Mouse (Mus musculus) heart, embryonic 13.5 days (tissue): Measurements from ENCODE around the gene Cryl1. TPM values are rescaled to one million over a fixed set of nuclear protein-coding genes. Genes with fewer than 3 reads are reported as not detected.

Experiments
- ATAC-seq: fragments of 200-750 bp; cut with Nextera tagmentation; 2 replicates; pipeline ENCODE4 v1.8.0; 2017; ENCODE audit warnings: moderate TSS enrichment; ENCODE audit not compliant: insufficient number of reproducible peaks, low FRiP score, low TSS enrichment; ENCODE audit errors: extremely low read depth
- H3K27ac ChIP-seq: fragments of 300-500 bp; sonication (generic); replicated peaks from 2 replicates; pipeline ENCODE4 v1.5.1; 2015; ENCODE audit warnings: moderate library complexity, mild to moderate bottlenecking, inconsistent platforms
- H3K27me3 ChIP-seq: fragments of 300-500 bp; sonication (generic); replicated peaks from 2 replicates; pipeline ENCODE4 v1.6.1; 2015; ENCODE audit warnings: mild to moderate bottlenecking, inconsistent platforms
- H3K36me3 ChIP-seq: fragments of 300-500 bp; sonication (generic); 2 replicates; pipeline ENCODE4 v1.6.1; 2015; ENCODE audit warnings: mild to moderate bottlenecking, inconsistent platforms
- H3K4me1 ChIP-seq: fragments of 300-500 bp; sonication (generic); 2 replicates; pipeline ENCODE4 v1.6.1; 2015; ENCODE audit warnings: inconsistent platforms
- H3K4me2 ChIP-seq: fragments of 300-500 bp; sonication (generic); 2 replicates; pipeline ENCODE4 v1.6.1; 2015; ENCODE audit warnings: inconsistent platforms, mild to moderate bottlenecking, moderate library complexity
- H3K4me3 ChIP-seq: fragments of 300-500 bp; sonication (generic); 2 replicates; pipeline ENCODE4 v1.5.1; 2015; ENCODE audit warnings: moderate library complexity, mild to moderate bottlenecking, inconsistent platforms
- H3K9ac ChIP-seq: fragments of 300-500 bp; sonication (generic); 2 replicates; pipeline ENCODE4 v1.6.1; 2015; ENCODE audit warnings: inconsistent platforms, mild to moderate bottlenecking, moderate library complexity
- H3K9me3 ChIP-seq: fragments of 300-500 bp; sonication (generic); 2 replicates; pipeline ENCODE4 v1.6.1; 2016; ENCODE audit warnings: inconsistent platforms
- WGBS: fragments of 180-500 bp; shearing (Covaris S2); methylation state at CpG from one replicate; pipeline ENCODE4 v1.1.7; 2015; ENCODE audit warnings: mixed read lengths; 5-methylcytosine and 5-hydroxymethylcytosine counted together
- polyA plus RNA-seq: library from polyadenylated mRNA; unstranded; fragments of >200 nt; fragmentation: Nextera tagmentation; extraction: Ambion mirVana; gene quantifications from 2 replicates; pipeline ENCODE4 v1.2.1, GENCODE M21; 2015

Gene Cryl1
- polyA plus RNA-seq, 1 experiment from 2014 or later: 15.6 TPM

- Histone ChIP-seq H3K9ac (no peak overlapping the region), H3K27ac (no peak overlapping the region), H3K4me2 (no peak overlapping the region), H3K27me3 (no peaks in the 10 kb centered on the region), H3K9me3 (no peaks in the 10 kb centered on the region), H3K4me3 (no peak overlapping the region), H3K36me3 (no peaks in the 10 kb centered on the region), H3K4me1 (no peaks in the 10 kb centered on the region)
- no peak for ATAC-seq
- 43% methylated on average over 8 of the region's 8 CpGs for WGBS
These were observed 25.8 kb downstream of the Cryl1 start for GRCm38 (mm10) chr14:57372348-57373102.

DNA sequence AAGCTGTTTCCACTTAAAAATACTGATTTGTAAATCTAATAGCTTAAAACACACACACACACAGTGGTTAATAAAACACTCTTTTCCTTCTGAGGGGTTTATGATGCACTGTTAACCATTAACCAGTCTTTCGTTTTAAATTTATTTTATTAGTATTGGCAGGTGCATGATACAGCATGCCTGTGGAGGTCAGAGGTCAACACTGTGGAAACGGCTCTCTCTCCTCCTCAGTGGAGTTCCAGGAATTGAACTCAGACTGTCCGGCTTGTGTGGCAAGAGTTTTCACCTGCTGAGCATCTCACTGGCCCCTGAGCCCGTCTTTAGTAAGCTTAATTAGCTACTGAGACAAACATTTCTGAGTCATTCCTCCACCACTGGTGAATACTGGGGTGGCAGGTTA lies 31.0 kb downstream of the Cryl1 start:
- Histone ChIP-seq H3K27me3 (peaks cover 10% of the 10 kb centered on the region), H3K36me3 (no peaks in the 10 kb centered on the region), H3K4me1 (no peaks in the 10 kb centered on the region), H3K27ac (no peak overlapping the region), H3K4me2 (no peak overlapping the region), H3K4me3 (no peak overlapping the region), H3K9me3 (no peaks in the 10 kb centered on the region), H3K9ac (no peak overlapping the region)
- no peak for ATAC-seq
- 62% methylated on average over 4 of the region's 4 CpGs for WGBS

GRCm38 (mm10) chr14:57366724-57367123 lies 31.6 kb downstream of the Cryl1 start:
- H3K9me3 ChIP-seq: no peaks in the 10 kb centered on the region
- peaks cover 16% of the 10 kb centered on the region for H3K27me3 ChIP-seq
- H3K4me1 ChIP-seq: no peaks in the 10 kb centered on the region
- ATAC-seq: no peak
- WGBS: 53% methylated on average over 5 of the region's 5 CpGs
- no peak overlapping the region for H3K27ac ChIP-seq
- no peaks in the 10 kb centered on the region for H3K36me3 ChIP-seq
- no peak overlapping the region for H3K4me3 ChIP-seq
- H3K9ac ChIP-seq: no peak overlapping the region
- H3K4me2 ChIP-seq: no peak overlapping the region

DNA sequence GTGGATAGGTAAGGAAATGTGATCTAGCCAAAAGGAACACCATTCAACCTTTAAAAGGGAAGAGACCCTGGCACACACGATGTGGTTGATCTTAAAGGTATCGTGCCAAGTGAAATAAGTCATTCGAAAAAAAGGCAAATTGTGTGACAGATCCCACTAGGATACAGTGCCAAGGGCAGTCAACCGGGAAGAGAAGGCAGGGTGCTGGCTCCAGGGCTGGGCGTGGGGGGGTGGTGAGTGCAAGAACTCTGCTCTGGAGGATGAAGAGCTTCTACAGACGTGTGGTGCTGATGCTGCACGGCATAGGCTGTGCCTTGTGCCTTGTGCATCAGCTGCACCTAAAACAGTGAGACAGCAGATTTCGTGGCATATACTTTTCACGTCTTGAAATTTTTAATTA lies 33.0 kb downstream of the Cryl1 start:
- no peak overlapping the region for H3K4me2 ChIP-seq
- WGBS: 75% methylated on average over 9 of the region's 9 CpGs
- no peaks in the 10 kb centered on the region for H3K9me3 ChIP-seq
- no peaks in the 10 kb centered on the region for H3K36me3 ChIP-seq
- no peak overlapping the region for H3K27ac ChIP-seq
- no peak overlapping the region for H3K4me3 ChIP-seq
- no peak for ATAC-seq
- no peak overlapping the region for H3K9ac ChIP-seq
- H3K27me3 ChIP-seq: peaks cover 21% of the 10 kb centered on the region
- H3K4me1 ChIP-seq: no peaks in the 10 kb centered on the region

DNA sequence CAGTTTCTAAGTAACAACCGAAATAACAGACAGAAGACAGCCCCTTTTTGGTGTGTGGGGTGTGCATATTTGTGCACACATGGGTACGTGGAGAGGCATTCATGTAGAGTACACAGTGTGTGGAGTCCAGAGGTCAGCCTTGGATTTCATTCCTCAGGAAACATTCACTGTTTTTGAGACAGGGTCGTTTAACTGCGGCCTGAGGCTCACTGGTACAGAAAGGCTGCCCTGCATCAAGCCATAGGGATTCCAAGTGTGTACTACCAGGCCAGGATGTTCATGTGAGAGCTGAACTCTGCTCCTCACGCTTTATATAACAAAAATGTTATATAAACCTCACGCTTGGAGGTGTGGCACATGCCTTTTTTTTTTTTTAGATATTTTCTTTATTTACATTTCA lies 34.5 kb downstream of the Cryl1 start:
- no peak overlapping the region for H3K4me2 ChIP-seq
- WGBS: 83% methylated on average over 6 of the region's 6 CpGs
- no peaks in the 10 kb centered on the region for H3K36me3 ChIP-seq
- H3K27ac ChIP-seq: no peak overlapping the region
- H3K27me3 ChIP-seq: peaks cover 21% of the 10 kb centered on the region
- no peak overlapping the region for H3K4me3 ChIP-seq
- H3K9me3 ChIP-seq: no peaks in the 10 kb centered on the region
- H3K9ac ChIP-seq: no peak overlapping the region
- no peak for ATAC-seq
- no peaks in the 10 kb centered on the region for H3K4me1 ChIP-seq

GRCm38 (mm10) chr14:57362726-57363660 lies 35.3 kb downstream of the Cryl1 start:
- ATAC-seq: no peak
- H3K4me2 ChIP-seq: peak overlapping the region; percentile 54
- no peaks in the 10 kb centered on the region for H3K9me3 ChIP-seq
- no peak overlapping the region for H3K27ac ChIP-seq
- H3K4me3 ChIP-seq: no peak overlapping the region
- H3K4me1 ChIP-seq: no peaks in the 10 kb centered on the region
- H3K27me3 ChIP-seq: peaks cover 21% of the 10 kb centered on the region
- 15% methylated on average over 29 of the region's 31 CpGs for WGBS
- no peak overlapping the region for H3K9ac ChIP-seq
- H3K36me3 ChIP-seq: no peaks in the 10 kb centered on the region

- H3K4me3 ChIP-seq: no peak overlapping the region
- ATAC-seq: no peak
- no peaks in the 10 kb centered on the region for H3K4me1 ChIP-seq
- H3K9ac ChIP-seq: no peak overlapping the region
- no peaks in the 10 kb centered on the region for H3K9me3 ChIP-seq
- 58% methylated on average over 5 of the region's 5 CpGs for WGBS
- H3K27ac ChIP-seq: no peak overlapping the region
- H3K36me3 ChIP-seq: no peaks in the 10 kb centered on the region
- H3K4me2 ChIP-seq: no peak overlapping the region
- peaks cover 7% of the 10 kb centered on the region; the same call in 1 of the 2 replicates for H3K27me3 ChIP-seq
These were observed 41.3 kb downstream of the Cryl1 start for GRCm38 (mm10) chr14:57357030-57357429.

- Histone ChIP-seq H3K4me3 (no peak overlapping the region), H3K36me3 (no peaks in the 10 kb centered on the region), H3K4me2 (no peak overlapping the region), H3K9me3 (no peaks in the 10 kb centered on the region), H3K4me1 (peaks cover 7% of the 10 kb centered on the region; the same call in 1 of the 2 replicates), H3K27ac (no peak overlapping the region), H3K9ac (no peak overlapping the region), H3K27me3 (no peaks in the 10 kb centered on the region)
- ATAC-seq: no peak
- WGBS: 89% methylated on average over 7 of the region's 7 CpGs
These were observed 46.7 kb downstream of the Cryl1 start for GRCm38 (mm10) chr14:57351521-57352235.

DNA sequence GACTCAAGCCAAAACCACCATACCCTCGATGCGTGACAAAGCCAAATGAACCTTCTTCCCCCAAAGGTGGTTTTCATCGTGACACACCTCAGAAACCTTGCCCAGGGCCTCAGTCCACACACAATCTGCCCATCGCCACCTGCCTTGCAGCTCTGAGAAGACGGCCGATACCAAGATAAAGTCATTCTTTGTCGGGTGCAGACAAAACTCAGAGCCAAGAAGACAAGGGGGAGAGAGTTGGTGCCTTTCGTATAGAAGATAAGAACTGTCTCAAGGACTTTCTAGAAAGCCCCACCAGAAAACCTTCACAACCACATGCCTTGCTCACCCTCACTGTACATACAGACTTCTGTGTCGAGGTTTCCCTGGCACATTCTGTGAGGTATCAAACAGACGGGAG lies 48.4 kb downstream of the Cryl1 start:
- H3K4me3 ChIP-seq: no peak overlapping the region
- no peaks in the 10 kb centered on the region for H3K36me3 ChIP-seq
- 55% methylated on average over 10 of the region's 10 CpGs for WGBS
- no peak for ATAC-seq
- H3K9ac ChIP-seq: no peak overlapping the region
- H3K9me3 ChIP-seq: no peaks in the 10 kb centered on the region
- no peak overlapping the region for H3K27ac ChIP-seq
- H3K4me1 ChIP-seq: peaks cover 11% of the 10 kb centered on the region
- H3K4me2 ChIP-seq: no peak overlapping the region
- H3K27me3 ChIP-seq: no peaks in the 10 kb centered on the region

DNA sequence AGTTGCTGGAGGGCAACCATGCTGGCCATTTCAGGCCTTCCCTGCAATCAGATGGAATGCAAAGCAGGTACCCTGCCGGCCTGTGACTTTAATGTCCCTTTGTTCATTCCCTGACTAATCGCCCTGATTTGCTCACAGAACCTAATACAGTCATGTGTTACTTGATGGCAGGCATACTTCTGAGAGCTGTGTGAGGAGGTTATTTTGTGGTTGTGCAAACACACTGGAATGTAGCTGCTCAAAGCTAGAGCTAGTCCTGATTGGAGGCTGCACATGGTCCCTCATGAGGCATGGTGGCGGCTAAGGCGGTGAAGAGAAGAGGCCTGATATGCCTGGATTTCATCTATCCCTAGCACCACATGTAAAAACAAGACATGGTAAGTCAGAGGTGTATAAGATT lies 50.2 kb downstream of the Cryl1 start:
- H3K9ac ChIP-seq: no peak overlapping the region
- no peak overlapping the region for H3K4me2 ChIP-seq
- H3K36me3 ChIP-seq: no peaks in the 10 kb centered on the region
- H3K9me3 ChIP-seq: no peaks in the 10 kb centered on the region
- no peak for ATAC-seq
- WGBS: 57% methylated on average over 4 of the region's 4 CpGs
- no peak overlapping the region for H3K27ac ChIP-seq
- no peaks in the 10 kb centered on the region for H3K27me3 ChIP-seq
- H3K4me1 ChIP-seq: peaks cover 27% of the 10 kb centered on the region
- no peak overlapping the region for H3K4me3 ChIP-seq

DNA sequence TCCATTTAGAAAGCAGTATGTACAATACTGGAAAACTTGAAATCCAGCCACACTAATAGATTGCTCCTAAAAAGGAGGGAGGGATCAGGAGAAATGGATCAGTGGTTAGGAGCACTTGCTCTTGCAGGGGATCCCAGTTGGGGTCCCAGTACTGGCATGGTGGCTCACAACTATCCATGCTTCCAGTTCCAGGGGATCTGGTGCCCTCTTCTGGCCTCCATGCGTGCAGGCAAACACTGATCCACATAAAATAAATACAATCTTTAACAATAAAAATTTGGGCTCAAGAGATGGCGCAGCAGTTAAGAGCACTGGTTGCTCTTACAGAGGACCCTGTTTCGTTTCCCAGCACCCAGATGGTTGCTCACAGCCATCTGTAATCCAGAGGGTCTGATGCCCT lies 52.2 kb downstream of the Cryl1 start:
- WGBS: 85% methylated on average over 3 of the region's 3 CpGs
- H3K36me3 ChIP-seq: no peaks in the 10 kb centered on the region

More for the DNA sequence above, 52.2 kb downstream of the Cryl1 start:
- H3K4me3 ChIP-seq: no peak overlapping the region
- no peak for ATAC-seq
- peaks cover 37% of the 10 kb centered on the region for H3K4me1 ChIP-seq
- no peak overlapping the region for H3K27ac ChIP-seq
- H3K9ac ChIP-seq: no peak overlapping the region
- no peak overlapping the region for H3K4me2 ChIP-seq
- no peaks in the 10 kb centered on the region for H3K9me3 ChIP-seq
- no peaks in the 10 kb centered on the region for H3K27me3 ChIP-seq
